Mouse (Mus musculus): ENCODE results near the gene Krtap7-1. TPM values are rescaled to one million over a fixed set of nuclear protein-coding genes. Genes with fewer than 3 reads are reported as not detected.

Gene Krtap7-1
- total RNA-seq (2021) = not detected
- long read RNA-seq, experiment 1 = 0 reads
- long read RNA-seq, experiment 2 = 0 reads

GRCm38 (mm10) chr16:89508223-89508622 is at the start of gene Krtap7-1:
TSS of gene Krtap7-1 (minus strand) at chr16:89508323.
- Histone ChIP-seq H3K4me3 (no peak within 1 kb of the TSS), H3K27ac (no peak within 1 kb of the TSS)
- intact Hi-C loops (cut with DNase I) = no loop called here
- no peak for DNase-seq (ENCODE audit: extremely low spot score in 1 of 2, low spot score in 2 of 2)
- no peak for TF ChIP-seq CTCF (IDR thresholded peaks at IDR 0.05)

GRCm38 (mm10) chr16:89550298-89550697 is 42.2 kb upstream of the Krtap7-1 start:
- intact Hi-C loops (cut with DNase I) = no loop called here
- no peak overlapping the region for H3K4me3 ChIP-seq
- TF ChIP-seq CTCF (IDR thresholded peaks at IDR 0.05) = no peak
- H3K27ac ChIP-seq = no peak overlapping the region
- DNase-seq (ENCODE audit: extremely low spot score in 1 of 2, low spot score in 2 of 2) = no peak

GRCm38 (mm10) chr16:89538031-89538484 is 29.9 kb upstream of the Krtap7-1 start:
- Histone ChIP-seq H3K4me3 (no peak overlapping the region), H3K27ac (no peak overlapping the region)
- no peak for DNase-seq (ENCODE audit: extremely low spot score in 1 of 2, low spot score in 2 of 2)
- TF ChIP-seq CTCF (IDR thresholded peaks at IDR 0.05) = no peak
- intact Hi-C loops (cut with DNase I) = no loop called here

GRCm38 (mm10) chr16:89537349-89537748 is 29.2 kb upstream of the Krtap7-1 start:
- TF ChIP-seq CTCF (IDR thresholded peaks at IDR 0.05) = no peak
- H3K27ac ChIP-seq = no peak overlapping the region
- no peak for DNase-seq (ENCODE audit: extremely low spot score in 1 of 2, low spot score in 2 of 2)
- intact Hi-C loops (cut with DNase I) = no loop called here
- H3K4me3 ChIP-seq = no peak overlapping the region

- TF ChIP-seq CTCF (IDR thresholded peaks at IDR 0.05) = no peak
- no peak overlapping the region for H3K27ac ChIP-seq
- H3K4me3 ChIP-seq = no peak overlapping the region
- intact Hi-C loops (cut with DNase I) = loop anchor here (5.0 kb wide), 3 partner anchors 57 to 232 kb away; no protein-coding TSS in a partner anchor
- DNase-seq (ENCODE audit: extremely low spot score in 1 of 2, low spot score in 2 of 2) = no peak
These were observed 22.4 kb upstream of the Krtap7-1 start for GRCm38 (mm10) chr16:89530547-89530946.

GRCm38 (mm10) chr16:89529846-89530245 is 21.7 kb upstream of the Krtap7-1 start:
- intact Hi-C loops (cut with DNase I) = loop anchor here (5.0 kb wide), 3 partner anchors 57 to 232 kb away; no protein-coding TSS in a partner anchor

GRCm38 (mm10) chr16:89528380-89528779 is 20.3 kb upstream of the Krtap7-1 start:
- no peak overlapping the region for H3K27ac ChIP-seq
- H3K4me3 ChIP-seq = no peak overlapping the region
- intact Hi-C loops (cut with DNase I) = no loop called here
- no peak for TF ChIP-seq CTCF (IDR thresholded peaks at IDR 0.05)
- DNase-seq (ENCODE audit: extremely low spot score in 1 of 2, low spot score in 2 of 2) = no peak

More at GRCm38 (mm10) chr16:89529846-89530245, 21.7 kb upstream of the Krtap7-1 start:
- TF ChIP-seq CTCF (IDR thresholded peaks at IDR 0.05) = no peak
- no peak overlapping the region for H3K4me3 ChIP-seq
- DNase-seq (ENCODE audit: extremely low spot score in 1 of 2, low spot score in 2 of 2) = no peak
- H3K27ac ChIP-seq = no peak overlapping the region

- intact Hi-C loops (cut with DNase I) = no loop called here
- H3K4me3 ChIP-seq = no peak overlapping the region
- TF ChIP-seq CTCF (IDR thresholded peaks at IDR 0.05) = no peak
- DNase-seq (ENCODE audit: extremely low spot score in 1 of 2, low spot score in 2 of 2) = no peak
- H3K27ac ChIP-seq = no peak overlapping the region
These were observed 12.9 kb upstream of the Krtap7-1 start for GRCm38 (mm10) chr16:89520996-89521395.

- no peak for DNase-seq (ENCODE audit: extremely low spot score in 1 of 2, low spot score in 2 of 2)
- Histone ChIP-seq H3K27ac (no peak overlapping the region), H3K4me3 (no peak overlapping the region)
- TF ChIP-seq CTCF (IDR thresholded peaks at IDR 0.05) = no peak
- intact Hi-C loops (cut with DNase I) = no loop called here
These were observed 12.4 kb upstream of the Krtap7-1 start for GRCm38 (mm10) chr16:89520555-89520954.

GRCm38 (mm10) chr16:89520091-89520490 is 12.0 kb upstream of the Krtap7-1 start:
- Histone ChIP-seq H3K4me3 (no peak overlapping the region), H3K27ac (no peak overlapping the region)
- TF ChIP-seq CTCF (IDR thresholded peaks at IDR 0.05) = no peak
- intact Hi-C loops (cut with DNase I) = no loop called here
- DNase-seq (ENCODE audit: extremely low spot score in 1 of 2, low spot score in 2 of 2) = no peak

GRCm38 (mm10) chr16:89517635-89518034 is 9.5 kb upstream of the Krtap7-1 start:
- TF ChIP-seq CTCF (IDR thresholded peaks at IDR 0.05) = peak; percentile 72
- peak in 1 of 2 experiments; percentile 50 for DNase-seq (ENCODE audit: extremely low spot score in 1 of 2, low spot score in 2 of 2)
- intact Hi-C loops (cut with DNase I) = loop anchor here (10.0 kb wide), 1 partner anchor 1143 kb away; no protein-coding TSS in a partner anchor
- Histone ChIP-seq H3K4me3 (no peak overlapping the region), H3K27ac (no peak overlapping the region)

GRCm38 (mm10) chr16:89513431-89513830 is 5.3 kb upstream of the Krtap7-1 start:
- Histone ChIP-seq H3K27ac (no peak overlapping the region), H3K4me3 (no peak overlapping the region)
- intact Hi-C loops (cut with DNase I) = loop anchor here (10.0 kb wide), 1 partner anchor 1139 kb away; no protein-coding TSS in a partner anchor
- no peak for TF ChIP-seq CTCF (IDR thresholded peaks at IDR 0.05)
- DNase-seq (ENCODE audit: extremely low spot score in 1 of 2, low spot score in 2 of 2) = no peak

GRCm38 (mm10) chr16:89503571-89503970 is 4.6 kb downstream of the Krtap7-1 start:
- intact Hi-C loops (cut with DNase I) = no loop called here
- TF ChIP-seq CTCF (IDR thresholded peaks at IDR 0.05) = no peak

More at GRCm38 (mm10) chr16:89503571-89503970, 4.6 kb downstream of the Krtap7-1 start:
- DNase-seq (ENCODE audit: extremely low spot score in 1 of 2, low spot score in 2 of 2) = no peak
- Histone ChIP-seq H3K4me3 (no peak overlapping the region), H3K27ac (no peak overlapping the region)

All from left cerebral cortex, adult 2 months (tissue).